In genomic region chr7:45716952-45717917, GRCm38 (mm10) we compare ENCODE assay signal across 8 mouse cellular contexts. TPM values are rescaled to one million over a fixed set of nuclear protein-coding genes. Genes with fewer than 3 reads are reported as not detected.
DNase-seq lines count a peak whose midpoint lies in the region; ATAC-seq and TF ChIP-seq lines count a peak whose summit lies in the region.

No protein-coding gene starts in this region.

- no peaks in the 10 kb centered on the region for H3K27me3 ChIP-seq in heart, embryonic 10.5 days (ENCODE audit: insufficient read depth, poor library complexity, severe bottlenecking)
- H3K27me3 ChIP-seq in E14TG2a.4 (ENCODE audit: insufficient read depth, low read length), result no peaks in the 10 kb centered on the region
- H3K27me3 ChIP-seq in forebrain, embryonic 15.5 days, result no peaks in the 10 kb centered on the region
- no peaks in the 10 kb centered on the region for H3K27me3 ChIP-seq in liver, embryonic 16.5 days (ENCODE audit: control insufficient read depth, insufficient read depth, low read depth, low read length)

- H3K27ac ChIP-seq in heart, embryonic 10.5 days, result peak overlapping the region; percentile 98
- peak overlapping the region; percentile 84 for H3K27ac ChIP-seq in forebrain, embryonic 15.5 days (replicated peaks)
- peak overlapping the region; percentile 83 for H3K27ac ChIP-seq in liver, embryonic 16.5 days (ENCODE audit: low read length)

- peak overlapping the region; percentile 88 for H3K4me2 ChIP-seq in forebrain, embryonic 15.5 days (replicated peaks)
- peak overlapping the region; percentile 96 for H3K4me2 ChIP-seq in liver, embryonic 16.5 days (ENCODE audit: low read depth, low read length)

- H3K36me3 ChIP-seq in heart, embryonic 10.5 days, result peaks cover 50% of the 10 kb centered on the region
- peaks cover 69% of the 10 kb centered on the region for H3K36me3 ChIP-seq in E14TG2a.4 (ENCODE audit: insufficient read depth, low read length)
- peaks cover 35% of the 10 kb centered on the region for H3K36me3 ChIP-seq in forebrain, embryonic 15.5 days
- H3K36me3 ChIP-seq in liver, embryonic 16.5 days (ENCODE audit: control insufficient read depth, insufficient read depth), result peaks cover 29% of the 10 kb centered on the region

- WGBS in heart, embryonic 10.5 days, result 9% methylated on average over 31 of the region's 31 CpGs
- WGBS in forebrain, embryonic 15.5 days, result 11% methylated on average over 31 of the region's 31 CpGs
- WGBS in liver, embryonic 16.5 days (ENCODE audit: insufficient replicate concordance), result 6% methylated on average over 31 of the region's 31 CpGs

- peak overlapping the region; percentile 99 for H3K4me3 ChIP-seq in heart, embryonic 10.5 days
- peak overlapping the region; percentile 99 for H3K4me3 ChIP-seq in E14TG2a.4 (replicated peaks; ENCODE audit: low read length)
- H3K4me3 ChIP-seq in forebrain, embryonic 15.5 days, result peak overlapping the region; percentile 71
- peak overlapping the region; percentile 87 for H3K4me3 ChIP-seq in liver, embryonic 16.5 days (ENCODE audit: low read depth, low read length)

- peak; percentile 15 for ATAC-seq in forebrain, embryonic 15.5 days (replicated peaks)
- peak; percentile 25 for ATAC-seq in liver, embryonic 16.5 days (ENCODE audit: low read depth)

- peak overlapping the region; percentile 83 for H3K9ac ChIP-seq in forebrain, embryonic 15.5 days (replicated peaks)
- H3K9ac ChIP-seq in liver, embryonic 16.5 days (ENCODE audit: low read depth, low read length), result peak overlapping the region; percentile 83

- peaks cover 63% of the 10 kb centered on the region for H3K4me1 ChIP-seq in heart, embryonic 10.5 days
- peaks cover 71% of the 10 kb centered on the region for H3K4me1 ChIP-seq in E14TG2a.4 (replicated peaks; ENCODE audit: low read depth, low read length)
- peaks cover 53% of the 10 kb centered on the region for H3K4me1 ChIP-seq in forebrain, embryonic 15.5 days
- peaks cover 60% of the 10 kb centered on the region for H3K4me1 ChIP-seq in liver, embryonic 16.5 days (ENCODE audit: control insufficient read depth, low read depth, low read length)

- TF ChIP-seq CTCF in E14TG2a.4 (conservative IDR thresholded peaks at IDR 0.05; ENCODE audit: low read length), result no peak

- no peak for DNase-seq in heart, embryonic 10.5 days (ENCODE audit: low spot score)
- no peak for DNase-seq in heart, adult 8-10 months (ENCODE audit: low spot score)
- DNase-seq in frontal cortex, postnatal 25 days (ENCODE audit: low spot score in 2 of 2), result no peak
- no peak for DNase-seq in left cerebral cortex, postnatal 10 days (ENCODE audit: extremely low spot score in 1 of 2, low spot score in 2 of 2)
- no peak for DNase-seq in adipocyte (ENCODE audit: low spot score)

- intact Hi-C loops in left cerebral cortex, postnatal 10 days (cut with DNase I), result no loop called here

- H3K9me3 ChIP-seq in heart, embryonic 10.5 days, result no peaks in the 10 kb centered on the region
- H3K9me3 ChIP-seq in E14TG2a.4 (ENCODE audit: low read length), result no peaks in the 10 kb centered on the region
- no peaks in the 10 kb centered on the region for H3K9me3 ChIP-seq in forebrain, embryonic 15.5 days
- no peaks in the 10 kb centered on the region for H3K9me3 ChIP-seq in liver, embryonic 16.5 days (replicated peaks; ENCODE audit: control insufficient read depth, low read length)

RNA-seq across cellular contexts. Expression of gene Sphk2, which starts 0.6 kb away (rescaled TPM):
- polyA plus RNA-seq in heart, embryonic 10.5 days (2016; fragmentation: Nextera tagmentation; extraction: Ambion mirVana), result 24.7 and 29.3 TPM in 2 replicates
- 10 to 100 TPM; 15.3 to 19.3 (median 18.4) TPM for total RNA-seq in heart, adult 8-10 months (2022)
- 29.0 and 30.2 TPM in 2 replicates for polyA plus RNA-seq in forebrain, embryonic 15.5 days (2015; fragmentation: Nextera tagmentation; extraction: Ambion mirVana)
- 11.0 and 13.9 TPM in 2 replicates for polyA plus RNA-seq in liver, embryonic 16.5 days (2015; fragmentation: Nextera tagmentation; extraction: Ambion mirVana)
- 10 to 100 TPM; 23.0 to 24.6 TPM for total RNA-seq in left cerebral cortex, postnatal 10 days (2021)

RNA-seq across cellular contexts. Expression of gene Rpl18, which starts 2.0 kb away (rescaled TPM):
- polyA plus RNA-seq in heart, embryonic 10.5 days (2016; fragmentation: Nextera tagmentation; extraction: Ambion mirVana), result 860 and 1,046 TPM in 2 replicates
- total RNA-seq in heart, adult 8-10 months (2022), result 100 to 1,000 TPM; 552 to 697 (median 598) TPM
- polyA plus RNA-seq in forebrain, embryonic 15.5 days (2015; fragmentation: Nextera tagmentation; extraction: Ambion mirVana), result 633 and 683 TPM in 2 replicates
- polyA plus RNA-seq in liver, embryonic 16.5 days (2015; fragmentation: Nextera tagmentation; extraction: Ambion mirVana), result 460 and 502 TPM in 2 replicates
- 100 to 1,000 TPM; 437 to 456 TPM for total RNA-seq in left cerebral cortex, postnatal 10 days (2021)

RNA-seq across cellular contexts. Expression of gene Fam83e, which starts 3.8 kb away (rescaled TPM):
- polyA plus RNA-seq in heart, embryonic 10.5 days (2016; fragmentation: Nextera tagmentation; extraction: Ambion mirVana), result 0.76 and 1.2 TPM in 2 replicates
- total RNA-seq in heart, adult 8-10 months (2022), result under 1 TPM; 0.19 to 0.55 (median 0.44) TPM
- 0.37 and 1.0 TPM in 2 replicates for polyA plus RNA-seq in forebrain, embryonic 15.5 days (2015; fragmentation: Nextera tagmentation; extraction: Ambion mirVana)
- 0.16 and 0.30 TPM in 2 replicates for polyA plus RNA-seq in liver, embryonic 16.5 days (2015; fragmentation: Nextera tagmentation; extraction: Ambion mirVana)
- under 1 TPM; 0.26 to 0.39 TPM for total RNA-seq in left cerebral cortex, postnatal 10 days (2021)

RNA-seq across cellular contexts. Expression of gene Spaca4, which starts 8.4 kb away (rescaled TPM):
- polyA plus RNA-seq in heart, embryonic 10.5 days (2016; fragmentation: Nextera tagmentation; extraction: Ambion mirVana), result not detected in 2 replicates
- not detected for total RNA-seq in heart, adult 8-10 months (2022)
- polyA plus RNA-seq in forebrain, embryonic 15.5 days (2015; fragmentation: Nextera tagmentation; extraction: Ambion mirVana), result not detected in 2 replicates
- polyA plus RNA-seq in liver, embryonic 16.5 days (2015; fragmentation: Nextera tagmentation; extraction: Ambion mirVana), result not detected in 2 replicates
- total RNA-seq in left cerebral cortex, postnatal 10 days (2021), result not detected

RNA-seq across cellular contexts. Expression of gene Dbp, which starts 12.3 kb away (rescaled TPM):
- polyA plus RNA-seq in heart, embryonic 10.5 days (2016; fragmentation: Nextera tagmentation; extraction: Ambion mirVana), result 2.7 and 3.2 TPM in 2 replicates
- 100 to 1,000 TPM in 3 of 4 experiments, 10 to 100 TPM in 1; 72.2 to 183 (median 152) TPM for total RNA-seq in heart, adult 8-10 months (2022)
- polyA plus RNA-seq in forebrain, embryonic 15.5 days (2015; fragmentation: Nextera tagmentation; extraction: Ambion mirVana), result 3.6 and 4.1 TPM in 2 replicates
- 0.27 and 0.32 TPM in 2 replicates for polyA plus RNA-seq in liver, embryonic 16.5 days (2015; fragmentation: Nextera tagmentation; extraction: Ambion mirVana)
- 10 to 100 TPM; 40.9 to 51.0 TPM for total RNA-seq in left cerebral cortex, postnatal 10 days (2021)
